Mouse (Mus musculus) forebrain, embryonic 15.5 days (tissue): ENCODE data around the gene Slco1a1. TPM values are rescaled to one million over a fixed set of nuclear protein-coding genes. Genes with fewer than 3 reads are reported as not detected.
"Not testable (repeated sequence)": the region's sequence is repeated elsewhere in the genome, so short reads cannot be mapped to it uniquely, and the experiment has no call there.

Source experiments
- ATAC-seq: fragments of 200-750 bp; cut with Nextera tagmentation; replicated peaks from 2 replicates; pipeline ENCODE4 v1.8.0; 2017; ENCODE audit warnings: mild to moderate bottlenecking, moderate TSS enrichment, moderate library complexity
- H3K27ac ChIP-seq: fragments of 300-500 bp; sonication (generic); replicated peaks from 2 replicates; pipeline ENCODE4 v1.5.1; 2015; ENCODE audit warnings: mild to moderate bottlenecking, inconsistent platforms
- H3K27me3 ChIP-seq: fragments of 300-500 bp; sonication (generic); 2 replicates; pipeline ENCODE4 v1.6.1; 2015; ENCODE audit warnings: inconsistent platforms
- H3K36me3 ChIP-seq: fragments of 300-500 bp; sonication (generic); 2 replicates; pipeline ENCODE4 v1.6.1; 2015; ENCODE audit warnings: mild to moderate bottlenecking, inconsistent platforms
- H3K4me1 ChIP-seq: fragments of 300-500 bp; sonication (generic); 2 replicates; pipeline ENCODE4 v1.6.1; 2015; ENCODE audit warnings: inconsistent platforms
- H3K4me2 ChIP-seq: fragments of 300-500 bp; sonication (generic); replicated peaks from 2 replicates; pipeline ENCODE4 v1.6.1; 2015; ENCODE audit warnings: mild to moderate bottlenecking, inconsistent platforms
- H3K4me3 ChIP-seq: fragments of 300-500 bp; sonication (generic); 2 replicates; pipeline ENCODE4 v1.5.1; 2015; ENCODE audit warnings: mild to moderate bottlenecking, inconsistent platforms
- H3K9ac ChIP-seq: fragments of 300-500 bp; sonication (generic); replicated peaks from 2 replicates; pipeline ENCODE4 v1.6.1; 2015; ENCODE audit warnings: mild to moderate bottlenecking, inconsistent platforms
- H3K9me3 ChIP-seq: fragments of 300-500 bp; sonication (generic); 2 replicates; pipeline ENCODE4 v1.6.1; 2016; ENCODE audit warnings: inconsistent platforms
- WGBS: fragments of 180-500 bp; shearing (Covaris S2); methylation state at CpG from one replicate; pipeline ENCODE4 v1.1.7; 2015; ENCODE audit warnings: mixed read lengths; 5-methylcytosine and 5-hydroxymethylcytosine counted together
- polyA plus RNA-seq: library from polyadenylated mRNA; unstranded; fragments of >200 nt; fragmentation: Nextera tagmentation; extraction: Ambion mirVana; gene quantifications from 2 replicates; pipeline ENCODE4 v1.2.1, GENCODE M21; 2015

The Slco1a1 gene
- polyA plus RNA-seq: not detected in 2 replicates

- Histone ChIP-seq H3K27me3 (no peaks in the 10 kb centered on the region), H3K27ac (no peak within 1 kb of the TSS), H3K9ac (no peak within 1 kb of the TSS), H3K9me3 (no peaks in the 10 kb centered on the region), H3K4me3 (no peak within 1 kb of the TSS), H3K4me2 (no peak within 1 kb of the TSS), H3K4me1 (no peaks in the 10 kb centered on the region), H3K36me3 (no peaks in the 10 kb centered on the region)
- no peak for ATAC-seq
Observed at GRCm38 (mm10) chr6:141946862-141947261, at the start of gene Slco1a1. TSS of gene Slco1a1 (minus strand) at chr6:141946962.

GRCm38 (mm10) chr6:141986772-141987171 lies 40.0 kb upstream of the Slco1a1 start:
- WGBS: 99% methylated on average over 6 of the region's 6 CpGs
- Histone ChIP-seq H3K27me3 (no peaks in the 10 kb centered on the region), H3K9me3 (no peaks in the 10 kb centered on the region), H3K4me3 (no peak overlapping the region), H3K4me2 (no peak overlapping the region), H3K4me1 (no peaks in the 10 kb centered on the region), H3K9ac (no peak overlapping the region), H3K36me3 (no peaks in the 10 kb centered on the region), H3K27ac (no peak overlapping the region)
- no peak for ATAC-seq

- Histone ChIP-seq H3K4me3 (no peak overlapping the region), H3K27me3 (no peaks in the 10 kb centered on the region), H3K9me3 (no peaks in the 10 kb centered on the region), H3K27ac (no peak overlapping the region), H3K9ac (no peak overlapping the region), H3K4me2 (no peak overlapping the region), H3K36me3 (no peaks in the 10 kb centered on the region), H3K4me1 (no peaks in the 10 kb centered on the region)
- 66% methylated on average over 3 of the region's 3 CpGs for whole genome bisulfite sequencing
- ATAC-seq: no peak
Observed at GRCm38 (mm10) chr6:141984644-141985043, 37.9 kb upstream of the Slco1a1 start.

- Histone ChIP-seq H3K4me2 (no peak overlapping the region), H3K27me3 (no peaks in the 10 kb centered on the region), H3K4me1 (no peaks in the 10 kb centered on the region), H3K9me3 (no peaks in the 10 kb centered on the region), H3K9ac (no peak overlapping the region), H3K4me3 (no peak overlapping the region), H3K27ac (no peak overlapping the region), H3K36me3 (no peaks in the 10 kb centered on the region)
- WGBS: 83% methylated on average over 1 of the region's 1 CpGs
- ATAC-seq: no peak
Observed at GRCm38 (mm10) chr6:141962420-141962819, 15.7 kb upstream of the Slco1a1 start.

GRCm38 (mm10) chr6:141961861-141962260 lies 15.1 kb upstream of the Slco1a1 start:
- Histone ChIP-seq H3K9ac (no peak overlapping the region), H3K4me1 (no peaks in the 10 kb centered on the region), H3K27ac (no peak overlapping the region), H3K4me3 (no peak overlapping the region), H3K27me3 (no peaks in the 10 kb centered on the region), H3K4me2 (no peak overlapping the region), H3K36me3 (no peaks in the 10 kb centered on the region), H3K9me3 (no peaks in the 10 kb centered on the region)
- no peak for ATAC-seq
- 94% methylated on average over 3 of the region's 3 CpGs for WGBS

GRCm38 (mm10) chr6:141960482-141960881 lies 13.7 kb upstream of the Slco1a1 start:
- Histone ChIP-seq H3K36me3 (no peaks in the 10 kb centered on the region), H3K4me1 (no peaks in the 10 kb centered on the region), H3K9me3 (no peaks in the 10 kb centered on the region), H3K27ac (no peak overlapping the region), H3K4me2 (no peak overlapping the region), H3K27me3 (no peaks in the 10 kb centered on the region), H3K9ac (no peak overlapping the region), H3K4me3 (no peak overlapping the region)
- no peak for ATAC-seq
- WGBS: 85% methylated on average over 5 of the region's 5 CpGs

- Histone ChIP-seq H3K4me3 (no peak overlapping the region), H3K9ac (no peak overlapping the region), H3K27me3 (no peaks in the 10 kb centered on the region), H3K36me3 (no peaks in the 10 kb centered on the region), H3K9me3 (no peaks in the 10 kb centered on the region), H3K4me1 (no peaks in the 10 kb centered on the region), H3K27ac (no peak overlapping the region), H3K4me2 (no peak overlapping the region)
- ATAC-seq: no peak
- WGBS: 89% methylated on average over 1 of the region's 1 CpGs
Observed at GRCm38 (mm10) chr6:141940451-141940850, 6.3 kb downstream of the Slco1a1 start.

- 75% methylated on average over 2 of the region's 2 CpGs for WGBS
- H3K27me3 ChIP-seq: no peaks in the 10 kb centered on the region
- no peak overlapping the region for H3K27ac ChIP-seq
- no peak overlapping the region for H3K4me2 ChIP-seq
- no peaks in the 10 kb centered on the region for H3K36me3 ChIP-seq
- no peaks in the 10 kb centered on the region for H3K4me1 ChIP-seq
- no peak overlapping the region for H3K4me3 ChIP-seq
- no peak for ATAC-seq
- H3K9me3 ChIP-seq: no peaks in the 10 kb centered on the region
- no peak overlapping the region for H3K9ac ChIP-seq
Observed at GRCm38 (mm10) chr6:141898197-141898596, 48.6 kb downstream of the Slco1a1 start.

GRCm38 (mm10) chr6:141889723-141890122 lies 57.0 kb downstream of the Slco1a1 start:
- Histone ChIP-seq H3K27ac (no peak overlapping the region), H3K27me3 (no peaks in the 10 kb centered on the region), H3K4me2 (no peak overlapping the region), H3K9me3 (no peaks in the 10 kb centered on the region), H3K9ac (no peak overlapping the region), H3K4me1 (no peaks in the 10 kb centered on the region), H3K36me3 (no peaks in the 10 kb centered on the region), H3K4me3 (no peak overlapping the region)
- WGBS: 61% methylated on average over 2 of the region's 2 CpGs
- ATAC-seq: no peak

- Histone ChIP-seq H3K9ac (no peak overlapping the region), H3K4me1 (no peaks in the 10 kb centered on the region), H3K27me3 (no peaks in the 10 kb centered on the region), H3K4me3 (no peak overlapping the region), H3K9me3 (no peaks in the 10 kb centered on the region), H3K4me2 (no peak overlapping the region), H3K36me3 (no peaks in the 10 kb centered on the region), H3K27ac (no peak overlapping the region)
- WGBS: 74% methylated on average over 2 of the region's 2 CpGs
- no peak for ATAC-seq
Observed at GRCm38 (mm10) chr6:141888248-141888647, 58.5 kb downstream of the Slco1a1 start.

GRCm38 (mm10) chr6:141882581-141882980 lies 64.2 kb downstream of the Slco1a1 start:
- 73% methylated on average over 1 of the region's 1 CpGs for WGBS
- ATAC-seq: no peak
- H3K4me1 ChIP-seq: no peaks in the 10 kb centered on the region
- no peaks in the 10 kb centered on the region for H3K9me3 ChIP-seq
- H3K4me3 ChIP-seq: no peak overlapping the region
- no peak overlapping the region for H3K4me2 ChIP-seq
- H3K36me3 ChIP-seq: no peaks in the 10 kb centered on the region
- H3K9ac ChIP-seq: no peak overlapping the region
- H3K27ac ChIP-seq: no peak overlapping the region
- H3K27me3 ChIP-seq: no peaks in the 10 kb centered on the region

- not testable (repeated sequence) for H3K36me3 ChIP-seq, H3K9ac ChIP-seq, H3K27ac ChIP-seq, ATAC-seq, H3K9me3 ChIP-seq, H3K4me3 ChIP-seq, H3K4me1 ChIP-seq, H3K27me3 ChIP-seq, H3K4me2 ChIP-seq
- WGBS: 78% methylated on average over 4 of the region's 4 CpGs
Observed at GRCm38 (mm10) chr6:141875742-141876141, 71.0 kb downstream of the Slco1a1 start.

GRCm38 (mm10) chr6:141871711-141872110 lies 75.1 kb downstream of the Slco1a1 start:
- ATAC-seq: no peak
- Histone ChIP-seq H3K9me3 (no peaks in the 10 kb centered on the region), H3K4me3 (no peak overlapping the region), H3K4me1 (no peaks in the 10 kb centered on the region), H3K27ac (no peak overlapping the region), H3K4me2 (no peak overlapping the region), H3K36me3 (no peaks in the 10 kb centered on the region), H3K27me3 (no peaks in the 10 kb centered on the region), H3K9ac (no peak overlapping the region)
- WGBS: 83% methylated on average over 2 of the region's 2 CpGs
